Mouse (Mus musculus): ENCODE data around the gene Aacs. TPM values are rescaled to one million over a fixed set of nuclear protein-coding genes. Genes with fewer than 3 reads are reported as not detected.
"Not testable (repeated sequence)": the region's sequence is repeated elsewhere in the genome, so short reads cannot be mapped to it uniquely, and the experiment has no call there.

Aacs gene
- total RNA-seq (2021), result 1 to 10 TPM; 6.6 to 6.9 TPM

GRCm38 (mm10) chr5:125475601-125476285 lies at the start of gene Aacs:
Gene Aacs (plus strand): TSS chr5:125475814.
- DNase-seq, result peak; percentile 99

GRCm38 (mm10) chr5:125426343-125426742 lies 49.3 kb upstream of the Aacs start:
- DNase-seq, result peak; percentile 32

- DNase-seq, result not testable (repeated sequence)
Observed at GRCm38 (mm10) chr5:125432324-125432723, 43.3 kb upstream of the Aacs start.

GRCm38 (mm10) chr5:125433793-125434337 lies 41.7 kb upstream of the Aacs start, which contains the start of gene Dhx37:
Gene Dhx37 (minus strand): TSS chr5:125434121.
- peak; percentile 95 for DNase-seq

- DNase-seq, result not testable (repeated sequence)
Observed at GRCm38 (mm10) chr5:125434347-125434746, 41.3 kb upstream of the Aacs start.

GRCm38 (mm10) chr5:125440583-125441233 lies 34.9 kb upstream of the Aacs start:
- no peak for DNase-seq

- DNase-seq, result peak; percentile 65
Observed at GRCm38 (mm10) chr5:125441234-125442114, 34.1 kb upstream of the Aacs start, which contains the start of gene Bri3bp. Gene Bri3bp (plus strand): TSS chr5:125441568.

DNA sequence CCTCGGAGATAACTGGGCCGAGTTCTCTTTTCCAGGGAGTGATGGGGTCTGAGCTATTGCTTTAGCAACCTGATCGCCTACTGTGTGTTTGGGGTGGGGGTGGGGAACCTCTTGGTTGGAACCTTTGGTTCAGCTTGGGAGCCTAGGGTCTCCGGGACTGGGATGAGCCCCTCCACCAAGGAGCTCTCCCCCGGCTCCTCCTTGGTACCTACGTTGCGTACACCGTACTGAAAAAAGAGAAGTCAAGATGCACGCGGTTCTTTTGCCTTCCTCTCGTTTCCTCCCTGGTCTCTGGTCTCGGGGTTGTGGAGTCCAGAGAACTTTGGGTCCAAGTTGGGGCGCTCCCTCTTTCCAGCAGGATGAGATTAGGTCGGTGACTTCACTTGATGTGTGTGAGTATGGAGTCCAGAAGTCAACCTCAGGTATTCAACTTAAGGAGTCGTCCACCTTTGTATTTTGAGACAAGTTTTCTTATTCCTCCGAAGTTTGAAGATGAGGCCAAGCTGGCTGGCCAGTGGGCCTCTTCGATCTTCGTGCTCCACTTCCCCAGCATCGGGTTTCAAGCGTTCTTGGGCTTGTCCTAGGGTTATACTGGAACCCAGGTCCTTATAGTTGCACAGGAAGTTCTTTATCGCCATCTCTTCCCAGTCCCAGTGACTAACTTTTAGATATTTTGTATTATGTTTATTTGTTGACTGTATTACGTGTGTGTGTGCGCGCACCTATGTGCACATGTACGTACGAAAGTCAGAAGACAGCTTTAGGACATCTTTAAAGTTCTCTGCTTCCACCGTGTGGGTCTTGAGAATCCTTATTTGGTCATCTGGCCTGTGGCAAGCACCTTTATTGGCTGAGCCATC lies 33.2 kb upstream of the Aacs start:
- DNase-seq, result no peak

DNA sequence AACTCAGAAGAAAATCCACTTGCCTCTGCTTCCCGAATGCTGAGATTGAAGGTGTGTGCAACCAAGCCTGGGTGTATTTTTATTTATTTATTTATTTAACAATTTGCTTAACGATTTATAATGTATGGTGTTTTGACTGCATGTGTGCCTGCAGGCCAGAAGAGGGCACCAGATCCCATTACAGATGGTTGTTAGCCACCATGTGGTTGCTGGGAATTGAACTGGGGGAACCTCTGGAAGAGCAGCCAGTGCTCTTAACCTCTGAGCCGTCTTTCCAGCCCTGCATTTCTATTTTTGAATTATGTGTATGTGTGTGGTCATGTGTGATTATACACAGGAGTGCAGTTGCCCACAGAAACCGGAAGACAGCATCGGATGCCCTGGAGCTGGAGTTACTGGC lies 32.3 kb upstream of the Aacs start:
- DNase-seq, result no peak

DNA sequence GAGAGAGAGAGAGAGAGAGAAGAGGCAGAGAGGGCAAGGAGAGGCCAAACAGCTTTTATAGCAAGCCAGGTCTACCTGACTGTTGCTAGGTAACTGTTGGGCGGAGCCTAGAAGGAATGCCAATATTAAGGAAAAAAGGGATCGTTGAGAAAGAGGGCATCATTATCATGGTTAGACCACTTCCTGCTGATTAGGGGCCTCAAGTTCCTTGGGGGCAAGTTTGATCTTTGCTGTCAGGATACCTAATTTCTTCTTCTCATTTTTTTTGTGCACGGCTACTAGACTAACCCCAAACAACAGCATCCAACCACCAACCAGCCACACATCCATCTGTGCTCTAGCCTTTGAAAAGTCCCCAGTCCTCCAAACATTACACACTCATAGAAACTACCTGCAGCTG lies 31.7 kb upstream of the Aacs start:
- DNase-seq, result no peak

GRCm38 (mm10) chr5:125444554-125444953 lies 31.1 kb upstream of the Aacs start:
- DNase-seq, result no peak

- DNase-seq, result no peak
Observed at GRCm38 (mm10) chr5:125446344-125446743, 29.3 kb upstream of the Aacs start.

DNA sequence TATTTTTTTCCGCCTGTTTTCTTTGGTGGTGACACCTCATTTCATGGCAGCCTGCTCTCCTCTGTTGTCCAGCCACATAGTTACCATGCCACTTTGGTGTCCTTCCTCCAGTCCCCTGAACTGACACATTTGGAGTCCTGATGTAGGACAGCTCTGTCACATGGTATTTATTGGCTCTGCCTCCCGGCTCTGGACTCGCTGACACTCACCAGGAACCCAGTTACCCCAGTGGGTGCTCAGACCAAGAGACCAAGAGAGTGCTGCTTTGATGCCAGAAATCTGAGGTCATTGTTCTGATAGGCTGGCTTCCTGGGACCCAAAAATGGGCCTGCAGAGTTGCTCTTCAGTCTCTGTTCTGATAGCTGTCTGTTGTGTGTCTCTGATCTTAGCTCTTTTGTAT lies 27.6 kb upstream of the Aacs start:
- DNase-seq, result peak; percentile 45

GRCm38 (mm10) chr5:125448631-125449030 lies 27.0 kb upstream of the Aacs start:
- no peak for DNase-seq

DNA sequence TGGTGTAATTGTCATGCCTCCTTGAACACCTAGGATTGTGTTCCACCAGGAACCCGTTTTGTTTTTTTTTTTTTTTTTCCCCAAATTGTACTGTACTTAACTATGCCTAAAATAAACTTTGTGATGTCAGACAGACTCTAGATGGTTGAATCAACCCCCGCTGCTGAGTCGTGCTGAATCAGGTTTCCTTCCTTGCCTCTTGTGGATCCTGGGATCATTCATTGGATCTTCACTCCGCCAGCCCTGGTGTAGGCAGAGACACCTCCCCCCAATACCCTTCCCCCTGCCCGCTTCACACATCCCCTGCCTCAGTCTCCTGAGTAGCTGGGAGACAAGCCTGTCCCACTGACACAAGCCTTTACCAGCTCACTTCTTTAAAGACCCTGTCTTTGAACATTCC lies 26.3 kb upstream of the Aacs start:
- no peak for DNase-seq

DNA sequence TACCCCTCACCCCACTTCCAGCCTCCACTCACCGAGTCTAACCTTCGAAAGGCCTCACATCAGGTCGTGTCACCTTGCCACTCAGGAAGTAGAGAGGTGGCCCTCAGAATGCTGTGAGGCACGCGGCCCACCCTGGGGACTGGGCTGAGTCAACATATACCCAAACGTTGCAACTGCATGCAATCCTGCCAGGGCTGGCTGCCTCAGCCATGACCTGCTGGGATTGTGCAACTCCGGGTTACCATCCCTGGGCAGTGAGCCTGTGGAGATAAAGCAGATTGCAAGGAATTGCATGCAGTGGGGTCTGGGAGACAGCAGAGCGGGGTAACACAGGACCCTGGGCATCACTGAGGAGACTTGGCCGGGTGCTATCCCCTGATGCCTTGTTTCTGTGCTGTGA lies 23.0 kb upstream of the Aacs start:
- DNase-seq, result no peak

DNA sequence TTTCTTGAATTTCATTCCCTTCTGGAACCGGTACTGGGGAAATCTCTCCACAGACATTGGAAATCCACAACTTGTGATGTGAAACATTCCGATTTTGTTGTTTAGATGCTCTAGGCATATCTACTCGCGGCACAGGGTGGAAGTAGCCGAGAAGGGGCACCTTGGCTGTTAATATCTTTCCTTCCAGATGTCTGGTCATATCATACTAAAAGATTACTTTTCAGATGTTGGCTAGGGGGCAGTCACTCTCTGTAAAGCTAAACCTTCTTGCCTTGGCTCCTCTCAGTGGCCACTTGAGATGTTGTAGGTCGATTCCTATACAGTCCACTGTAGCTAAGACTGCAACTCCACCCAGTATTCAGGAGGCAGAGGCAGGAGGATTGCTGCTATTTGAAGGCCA lies 19.5 kb upstream of the Aacs start:
- DNase-seq, result no peak

GRCm38 (mm10) chr5:125457538-125457937 lies 18.1 kb upstream of the Aacs start:
- no peak for DNase-seq

GRCm38 (mm10) chr5:125460574-125460973 lies 15.0 kb upstream of the Aacs start:
- no peak for DNase-seq

DNA sequence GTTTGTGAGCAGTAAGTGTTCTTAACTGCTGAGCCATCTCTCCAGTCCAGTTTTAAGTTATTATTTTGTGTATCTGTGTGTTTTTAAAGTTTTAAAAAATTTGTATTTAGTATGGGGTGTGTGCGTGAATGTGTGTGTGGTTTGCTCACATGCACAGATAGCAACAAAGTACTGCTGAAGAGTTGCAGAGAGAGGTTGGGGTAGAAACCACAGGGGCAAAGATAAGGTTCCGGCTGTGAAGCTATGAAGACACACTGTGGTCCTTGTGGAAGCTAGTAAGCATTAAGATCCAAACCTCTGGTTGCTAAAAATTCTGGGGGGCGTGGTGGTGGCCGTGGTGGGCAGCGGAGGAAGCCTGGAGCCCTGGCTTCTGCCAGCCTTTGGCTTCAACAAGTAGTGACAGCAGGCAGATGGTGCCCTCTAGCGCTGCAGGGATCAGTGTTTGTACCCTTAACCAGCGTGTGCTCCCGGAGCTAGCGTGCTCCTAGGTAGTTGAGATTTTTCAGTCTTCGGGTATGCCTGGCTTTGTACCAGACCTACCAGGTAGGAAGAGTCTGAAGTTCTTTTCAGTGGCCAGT lies 13.7 kb upstream of the Aacs start:
- DNase-seq, result peak; percentile 65

GRCm38 (mm10) chr5:125465192-125465591 lies 10.4 kb upstream of the Aacs start:
- no peak for DNase-seq

All from heart, postnatal 4 days (tissue).